Mouse (Mus musculus) heart, adult 10 weeks (tissue): Measurements from ENCODE around the gene Gstm1. TPM values are rescaled to one million over a fixed set of nuclear protein-coding genes. Genes with fewer than 3 reads are reported as not detected.

ENCODE experiments used
- polyA plus RNA-seq: library from polyadenylated mRNA; stranded (reverse); fragments of 350-450 nt; fragmentation: Illumina TruSeq; extraction: RNeasy Lipid Tissue Mini Kit (QIAGEN cat#74804); gene quantifications from one replicate; pipeline ENCODE4 v1.2.3, GENCODE M21; 2014; ENCODE audit warnings: low read depth, low replicate concordance

The Gstm1 gene
- 431 TPM for polyA plus RNA-seq

DNA sequence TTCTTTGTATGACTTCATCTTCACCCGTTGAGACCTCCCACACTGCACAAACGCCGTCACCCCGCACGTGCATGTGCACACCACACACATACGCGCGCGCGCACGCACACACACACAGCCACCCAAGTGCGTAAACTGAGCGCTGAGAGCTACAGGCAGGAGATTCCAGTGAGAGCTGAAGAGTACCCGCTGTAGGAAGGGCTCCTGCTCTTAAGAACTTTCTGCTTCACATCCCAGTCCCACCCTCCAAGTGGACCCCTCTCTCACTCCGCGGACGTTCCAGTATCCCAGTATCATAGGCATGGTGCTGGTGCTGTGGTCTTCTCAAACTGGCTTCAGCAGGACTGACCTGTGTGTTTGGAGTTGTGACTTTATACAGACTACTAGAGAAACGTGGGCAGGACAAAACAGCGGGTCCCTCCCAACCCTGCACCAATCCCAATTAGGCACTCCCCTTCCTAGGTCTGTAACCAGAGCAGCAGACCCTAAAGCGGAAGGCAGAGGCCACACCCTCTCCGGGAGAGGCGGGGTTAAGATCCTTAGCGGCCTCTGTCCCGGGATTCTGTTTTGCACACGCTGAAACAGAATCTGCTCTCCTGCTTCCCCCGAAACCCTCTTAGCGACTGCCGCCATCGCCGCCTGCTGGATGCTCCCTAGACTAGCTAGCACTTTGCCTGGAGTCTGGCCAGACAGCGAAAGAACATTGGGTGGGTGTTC lies at the start of gene Gstm1:
Gstm1 (minus strand) TSS at position 501 of the 717 bp plus-strand sequence.

DNA sequence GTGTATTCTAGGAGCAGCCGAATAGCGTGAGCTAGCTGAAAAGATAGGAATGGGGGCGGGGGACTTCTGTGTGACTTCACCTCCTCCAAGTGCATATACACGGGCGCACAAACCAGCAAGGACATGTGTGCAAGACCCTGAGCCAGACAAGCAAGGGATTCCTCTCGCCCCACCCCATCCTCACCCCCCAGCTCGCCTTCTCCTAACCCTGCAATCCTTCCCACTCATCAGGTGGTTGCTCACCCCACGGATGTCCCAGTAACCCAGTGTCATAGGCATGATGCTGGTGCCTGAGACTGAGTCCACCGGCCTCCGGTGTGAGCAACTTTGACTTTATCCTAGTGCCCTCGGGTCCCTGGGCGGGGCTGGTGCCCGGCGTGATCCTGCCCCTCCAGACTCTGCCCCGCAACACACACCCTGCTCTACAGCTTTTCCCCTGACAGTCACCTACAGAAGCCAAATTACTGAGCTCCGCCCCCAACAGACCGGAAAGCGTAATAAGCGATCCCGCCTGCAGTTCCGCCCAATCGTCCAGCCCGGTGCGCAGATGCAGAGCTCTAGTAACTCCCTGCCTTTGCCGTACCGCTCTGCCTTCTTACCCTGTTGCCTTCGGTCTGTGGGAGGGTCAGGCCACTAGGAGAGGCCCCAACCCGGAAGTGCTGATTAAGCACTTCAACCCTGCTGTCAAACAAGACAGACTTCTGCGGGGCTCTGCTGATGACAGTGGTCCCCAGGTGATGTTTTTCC lies 26.8 kb upstream of the Gstm1 start, which contains the start of gene Gstm4:
Gstm4 (minus strand) TSS at position 501 of the 747 bp plus-strand sequence.

DNA sequence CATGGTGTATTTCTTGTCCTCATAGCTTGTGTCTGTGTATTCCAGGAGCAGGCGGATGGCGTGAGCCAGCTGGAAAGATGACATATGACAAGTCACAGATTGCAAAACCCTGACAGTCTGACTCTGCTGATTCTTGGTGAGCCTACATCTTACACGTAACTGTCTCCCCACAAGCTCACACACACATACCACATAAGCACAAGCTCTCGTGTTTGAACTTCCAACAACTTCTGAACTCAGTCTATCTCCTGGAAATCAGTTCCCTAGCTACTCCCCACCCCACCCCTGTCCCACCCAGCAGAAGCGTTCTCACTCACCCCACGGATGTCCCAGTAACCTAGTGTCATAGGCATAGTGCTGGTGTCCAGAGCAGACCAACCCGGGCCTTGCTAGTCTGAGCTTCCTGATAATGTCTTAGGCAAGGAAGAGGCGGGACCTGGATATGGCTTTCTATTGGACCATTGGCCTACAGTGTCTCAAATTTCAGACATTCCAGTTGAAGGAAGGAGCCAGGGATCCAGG lies 31.7 kb downstream of the Gstm1 start, which contains the start of gene Gstm2:
Gstm2 (minus strand) TSS at position 413 of the 522 bp plus-strand sequence.

DNA sequence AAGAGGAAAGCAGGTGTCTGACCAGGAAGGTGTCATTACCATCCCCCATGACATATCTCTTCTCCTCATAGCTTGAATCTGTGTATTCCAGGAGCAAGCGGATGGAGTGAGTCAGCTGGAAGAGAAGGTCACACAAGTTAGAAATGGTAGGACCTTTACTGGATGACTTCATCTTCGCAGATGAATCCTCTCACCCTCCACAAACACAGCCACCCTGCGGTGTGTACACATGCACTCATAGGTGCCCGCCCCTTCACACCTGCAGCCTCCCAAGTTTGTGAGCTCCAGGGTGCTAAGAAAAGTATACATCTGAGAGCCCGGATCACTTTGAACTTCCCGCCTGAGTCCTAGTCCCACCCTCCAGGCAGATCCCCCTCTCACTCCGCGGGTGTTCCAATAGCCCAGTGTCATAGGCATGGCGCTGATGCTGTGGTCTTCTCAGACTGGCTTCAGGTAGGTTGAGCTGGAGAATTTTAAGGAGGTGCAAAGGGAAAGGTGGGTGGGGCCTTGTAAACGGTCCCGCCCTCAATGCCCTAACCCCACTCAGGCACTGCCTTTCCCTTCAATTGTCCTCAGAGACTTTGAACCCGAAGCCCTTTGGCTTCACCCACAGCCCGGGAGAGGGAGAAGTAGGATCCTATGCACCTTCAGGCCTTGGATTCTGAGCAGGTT lies 48.9 kb downstream of the Gstm1 start, which contains the start of gene Gstm3:
Gstm3 (minus strand) TSS at position 560 of the 672 bp plus-strand sequence.

Other genes with a start within 250 kb of the Gstm1 start
- not detected for gene Eps8l3, start 140.7 kb downstream of the Gstm1 start, polyA plus RNA-seq
- gene Gstm5, start 122.2 kb downstream of the Gstm1 start, polyA plus RNA-seq, result 107 TPM
- gene Gstm7, start 86.2 kb downstream of the Gstm1 start, polyA plus RNA-seq, result 75.0 TPM
- gene Gstm6, start 74.2 kb downstream of the Gstm1 start, polyA plus RNA-seq, result 4.8 TPM
- not detected for gene Gstm3, start 48.7 kb downstream of the Gstm1 start, polyA plus RNA-seq
- gene Gstm2, start 31.5 kb downstream of the Gstm1 start, polyA plus RNA-seq, result 278 TPM
- gene Gstm4, start 26.9 kb upstream of the Gstm1 start, polyA plus RNA-seq, result 19.4 TPM
- gene Ampd2, start 68.7 kb upstream of the Gstm1 start, polyA plus RNA-seq, result 8.7 TPM
- not detected for gene Gnat2, start 74.8 kb upstream of the Gstm1 start, polyA plus RNA-seq
- 20.3 TPM for gene Gnai3, start 128.2 kb upstream of the Gstm1 start, polyA plus RNA-seq
- not detected for gene Gpr61, start 136.9 kb upstream of the Gstm1 start, polyA plus RNA-seq
- 16.1 TPM for gene Amigo1, start 168.4 kb upstream of the Gstm1 start, polyA plus RNA-seq
- 6.9 TPM for gene Cyb561d1, start 183.2 kb upstream of the Gstm1 start, polyA plus RNA-seq
- 3.5 TPM for gene Atxn7l2, start 193.0 kb upstream of the Gstm1 start, polyA plus RNA-seq
- 0.55 TPM for gene Sypl2, start 208.7 kb upstream of the Gstm1 start, polyA plus RNA-seq
- gene Psma5, start 239.0 kb upstream of the Gstm1 start, polyA plus RNA-seq, result 93.6 TPM